Mouse (Mus musculus) erythroblast, embryonic 14.5 days (primary cell): ENCODE data around the gene Ccdc15.

ENCODE experiments used
- GATA1 ChIP-seq: IDR thresholded peaks from 2 replicates; pipeline ENCODE4 v1.6.1; 2012; ENCODE audit warnings: low read length, inconsistent platforms, mixed read lengths
- TAL1 ChIP-seq: IDR thresholded peaks from 3 replicates; pipeline ENCODE4 v1.6.1; 2012; ENCODE audit warnings: low read length, inconsistent platforms, mixed read lengths

GRCm38 (mm10) chr9:37362084-37362483 lies 13.9 kb upstream of the Ccdc15 start:
- TF ChIP-seq GATA1 = no peak
- TF ChIP-seq TAL1 = no peak
